Mouse (Mus musculus) megakaryocyte progenitor cell, adult 5-6 weeks (primary cell): ENCODE measurements around the gene Mlxipl. TPM values are rescaled to one million over a fixed set of nuclear protein-coding genes. Genes with fewer than 3 reads are reported as not detected.
"Not testable (repeated sequence)": the region's sequence is repeated elsewhere in the genome, so short reads cannot be mapped to it uniquely, and the experiment has no call there.

Experiments used
- ATAC-seq: replicated peaks from 2 replicates; pipeline ENCODE4 v1.8.0; 2016; ENCODE audit warnings: mild to moderate bottlenecking, moderate TSS enrichment, inconsistent platforms; ENCODE audit not compliant: poor library complexity
- total RNA-seq, 2 experiments: library from RNA; stranded (forward) in 1 of 2; stranded (reverse) in 1 of 2; fragments of 157-497, 149-512 nt in 1 of 2; fragments of 200-1000 nt in 1 of 2; gene quantifications; 2 replicates each; pipeline versions ENCODE4 v1.2.3 to v1.2.4; 2015 to 2017

Gene Mlxipl
- total RNA-seq (2015) (0.07 and 0.27 TPM in 2 replicates), total RNA-seq (2017) (not detected in 2 replicates)

- ATAC-seq = no peak
Observed at GRCm38 (mm10) chr5:135089653-135090052, at the start of gene Mlxipl. Gene Mlxipl (plus strand): TSS chr5:135089890.

- ATAC-seq = no peak
Observed at GRCm38 (mm10) chr5:135040059-135040458, 49.6 kb upstream of the Mlxipl start.

- ATAC-seq = no peak
Observed at GRCm38 (mm10) chr5:135040777-135041176, 48.9 kb upstream of the Mlxipl start.

- no peak for ATAC-seq
Observed at GRCm38 (mm10) chr5:135042105-135042788, 47.4 kb upstream of the Mlxipl start.

- ATAC-seq = no peak
Observed at GRCm38 (mm10) chr5:135044575-135044974, 45.1 kb upstream of the Mlxipl start.

- ATAC-seq = no peak
Observed at GRCm38 (mm10) chr5:135048539-135048938, 41.2 kb upstream of the Mlxipl start.

- not testable (repeated sequence) for ATAC-seq
Observed at GRCm38 (mm10) chr5:135049268-135049667, 40.4 kb upstream of the Mlxipl start.

GRCm38 (mm10) chr5:135053356-135053755 lies 36.3 kb upstream of the Mlxipl start:
- ATAC-seq = no peak

GRCm38 (mm10) chr5:135063629-135064381 lies 25.9 kb upstream of the Mlxipl start, which contains the start of gene Dnajc30:
Gene Dnajc30 (plus strand): TSS chr5:135064202.
- peak; percentile 98 for ATAC-seq

GRCm38 (mm10) chr5:135064382-135064766 lies 25.3 kb upstream of the Mlxipl start:
- peak; percentile 53 for ATAC-seq

- not testable (repeated sequence) for ATAC-seq
Observed at GRCm38 (mm10) chr5:135064909-135065446, 24.7 kb upstream of the Mlxipl start, which contains the start of gene Bud23. Gene Bud23 (minus strand): TSS chr5:135064959.

- ATAC-seq = no peak
Observed at GRCm38 (mm10) chr5:135066008-135066407, 23.7 kb upstream of the Mlxipl start.

GRCm38 (mm10) chr5:135070448-135070847 lies 19.2 kb upstream of the Mlxipl start:
- ATAC-seq = peak; percentile 70

GRCm38 (mm10) chr5:135072061-135072460 lies 17.6 kb upstream of the Mlxipl start:
- ATAC-seq = no peak

GRCm38 (mm10) chr5:135072720-135073119 lies 17.0 kb upstream of the Mlxipl start:
- no peak for ATAC-seq

GRCm38 (mm10) chr5:135073349-135074150 lies 16.1 kb upstream of the Mlxipl start:
- ATAC-seq = no peak

- no peak for ATAC-seq
Observed at GRCm38 (mm10) chr5:135075655-135076054, 14.0 kb upstream of the Mlxipl start.

- no peak for ATAC-seq
Observed at GRCm38 (mm10) chr5:135076368-135076767, 13.3 kb upstream of the Mlxipl start.

- ATAC-seq = no peak
Observed at GRCm38 (mm10) chr5:135076931-135077505, 12.7 kb upstream of the Mlxipl start.
